Mouse (Mus musculus) MEL (cell line): ENCODE measurements at regions not wholly inside any gene's neighbourhood (a gene's known extent, or its start where the extent isn't known, plus 50 kb on each side); places are given as distances from the start of the nearest gene placed in this dataset.

ENCODE experiments used
- CTCF ChIP-seq, 3 experiments: IDR thresholded peaks in 2 of 3; conservative IDR thresholded peaks in 1 of 3; 2 replicates each; pipeline ENCODE4 v1.5.1; 2011 to 2012; ENCODE audit warnings: low read length in 3 of 3, low read depth in 2 of 3, mild to moderate bottlenecking in 2 of 3, improper control_type of control experiment in 1 of 3, inconsistent platforms in 1 of 3, mixed read lengths in 1 of 3, moderate library complexity in 1 of 3; ENCODE audit not compliant: control insufficient read depth in 1 of 3, insufficient read depth in 1 of 3, poor library complexity in 1 of 3, severe bottlenecking in 1 of 3
- E2F4 ChIP-seq: IDR thresholded peaks from 2 replicates; pipeline ENCODE4 v1.6.1; 2011; ENCODE audit warnings: low read depth, low read length, improper control_type of control experiment, borderline replicate concordance
- ETS1 ChIP-seq: IDR thresholded peaks from 2 replicates; pipeline ENCODE4 v1.6.1; 2012; ENCODE audit warnings: low read depth, mild to moderate bottlenecking, inconsistent platforms, low read length, improper control_type of control experiment, moderate library complexity
- MAX ChIP-seq: IDR thresholded peaks from 2 replicates; pipeline ENCODE4 v1.6.1; 2011; ENCODE audit warnings: low read length, improper control_type of control experiment
- POLR2AphosphoS2 ChIP-seq: IDR thresholded peaks from 2 replicates; pipeline ENCODE4 v1.6.1; 2011; ENCODE audit warnings: low read length, improper control_type of control experiment

DNA sequence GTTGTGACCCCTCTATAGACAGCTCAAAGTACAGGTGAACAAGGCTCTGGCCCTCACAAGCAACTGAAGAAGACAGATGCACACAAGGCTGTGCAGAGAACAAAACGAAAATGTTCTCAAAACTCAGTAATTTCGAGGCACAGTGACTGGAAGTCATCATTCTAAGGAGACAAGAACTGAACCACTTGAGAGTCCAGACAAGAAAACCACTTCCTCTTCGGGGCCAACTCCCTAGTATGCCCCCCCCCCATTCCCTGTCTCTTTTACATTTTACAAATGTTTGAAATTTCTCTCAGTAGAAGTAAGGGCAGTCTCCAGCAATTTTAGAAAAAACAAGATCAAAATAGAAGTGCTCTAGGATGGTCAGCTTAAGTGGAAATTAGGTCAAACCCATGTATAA, 184.0 kb downstream of the Sptssa start:
- TF ChIP-seq E2F4 (no peak), ETS1 (no peak), MAX (no peak), POLR2AphosphoS2 (no peak), CTCF (IDR thresholded peaks at IDR 0.05 in 2 of 3, conservative IDR thresholded peaks at IDR 0.05 in 1 of 3; ENCODE audit: control insufficient read depth in 1 of 3, insufficient read depth in 1 of 3, low read depth in 2 of 3, low read length in 3 of 3, poor library complexity in 1 of 3, severe bottlenecking in 1 of 3) (no peak)
